In the genomic region with DNA sequence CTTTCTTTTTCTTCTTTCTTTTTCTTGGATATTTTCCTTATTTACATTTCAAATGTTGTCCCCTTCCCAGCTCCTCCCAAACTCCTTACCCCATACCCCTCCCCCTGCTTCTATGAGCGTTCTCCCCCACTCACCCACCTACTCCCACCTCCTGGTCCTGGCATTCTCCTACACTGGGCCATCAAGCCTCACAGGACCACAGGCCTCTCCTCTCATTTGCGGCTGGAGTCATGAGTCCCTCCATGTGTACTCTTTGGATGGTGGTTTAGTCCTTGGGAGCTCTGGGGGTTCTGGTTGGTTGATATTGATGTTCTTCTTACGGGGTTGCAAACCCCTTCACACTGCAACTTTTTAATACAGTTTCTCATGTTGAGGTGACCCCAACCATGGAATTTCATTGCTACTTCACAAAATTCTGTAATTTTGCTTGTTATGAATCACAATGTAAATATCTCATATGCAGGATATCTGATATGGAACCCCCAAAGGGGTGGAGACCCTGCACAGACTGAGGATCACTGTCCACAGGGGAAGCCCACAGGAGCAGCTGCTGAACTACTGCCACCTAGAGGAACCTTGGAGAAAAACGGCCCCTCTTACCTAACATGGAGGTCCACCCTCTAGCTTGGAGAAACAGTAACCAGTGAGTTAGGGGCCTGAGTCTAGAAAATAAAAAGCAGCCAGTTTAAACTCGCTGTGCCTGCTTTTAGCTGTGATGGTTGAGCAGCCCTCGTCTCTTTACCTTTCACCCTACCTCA, we compare ENCODE assay signal across 9 mouse cellular contexts. TPM values are rescaled to one million over a fixed set of nuclear protein-coding genes. Genes with fewer than 3 reads are reported as not detected.
DNase-seq lines count a peak whose midpoint lies in the region; TF ChIP-seq lines count a peak whose summit lies in the region.
"Had no signal": no experiment of that assay in that cellular context is flagged by ENCODE, and none has a peak within 500 bp of the region (broad histone marks: within the 10 kb centered on the region; RNA-seq: fewer than 3 reads in every experiment).

No protein-coding gene starts in this region.

- H3K4me3 ChIP-seq in kidney, adult 2 months (ENCODE audit: insufficient read depth, low read depth, low read length), result no peak overlapping the region
- H3K4me3 ChIP-seq in CH12.LX (replicated peaks in 1 of 3; ENCODE audit: low read depth in 2 of 3, low read length in 2 of 3, poor library complexity in 1 of 3), result no peak overlapping the region
- H3K4me3 ChIP-seq: limb, embryonic 12.5 days had no signal

- no peak overlapping the region for H3K9ac ChIP-seq in CH12.LX (ENCODE audit: insufficient read depth, low read depth)
- H3K9ac ChIP-seq: limb, embryonic 12.5 days had no signal

- H3K4me1 ChIP-seq in kidney, adult 2 months (ENCODE audit: control insufficient read depth, insufficient read depth, low read length), result peaks cover 3% of the 10 kb centered on the region; the same call in 1 of the 2 replicates
- peaks cover 8 to 51% of the 10 kb centered on the region in 2 experiments for H3K4me1 ChIP-seq in CH12.LX (ENCODE audit: control insufficient read depth in 1 of 2, insufficient read depth in 2 of 2)
- H3K4me1 ChIP-seq: limb, embryonic 12.5 days had no signal

- H3K27ac ChIP-seq in kidney, adult 2 months (ENCODE audit: insufficient read depth, low read depth, low read length), result no peak overlapping the region
- no peak overlapping the region for H3K27ac ChIP-seq in CH12.LX (ENCODE audit: insufficient read depth, low read depth)
- H3K27ac ChIP-seq: limb, embryonic 12.5 days had no signal

- DNase-seq in kidney, adult 2 months, result no peak
- no peak for DNase-seq in kidney, adult 11 months
- DNase-seq in CH12.LX (ENCODE audit: extremely low read depth) (peak; percentile 74), ZHBTc4 (ENCODE audit: low read depth, low spot score) (peak; percentile 35)
- DNase-seq in lung, postnatal 25 days (ENCODE audit: low spot score), result peak; percentile 9
- DNase-seq in layer of hippocampus, postnatal 25 days (ENCODE audit: extremely low spot score in 1 of 2, low spot score in 1 of 2), result no peak
- DNase-seq in right cerebral cortex, postnatal 14 days, result no peak
- DNase-seq in cerebellum, adult 11-12 months, result no peak

- peak; percentile 56 for TF ChIP-seq RAD21 in CH12.LX (IDR thresholded peaks at IDR 0.05; ENCODE audit: low read depth, low read length)

- no peak overlapping the region for H3K4me2 ChIP-seq in CH12.LX (ENCODE audit: insufficient read depth, low read depth, poor library complexity, severe bottlenecking)
- H3K4me2 ChIP-seq: limb, embryonic 12.5 days had no signal

- TF ChIP-seq POLR2A in kidney, adult 2 months (IDR thresholded peaks at IDR 0.05; ENCODE audit: low read depth, low read length), result no peak
- no peak for TF ChIP-seq POLR2A in CH12.LX (IDR thresholded peaks at IDR 0.05; ENCODE audit: low read depth, low read length)

- in situ Hi-C loops in CH12.LX (cut with MboI; ENCODE audit: low pct_ligation_motif_present, low pct_unique_long_range_greater_than_20kb, low sequenced_read_pairs), result loop anchor here (5.0 to 10.0 kb wide), 2 partner anchors 265 to 613 kb away; no protein-coding TSS in a partner anchor

- H3K27me3 ChIP-seq in kidney, adult 2 months (replicated peaks; ENCODE audit: control insufficient read depth, insufficient read depth, low read length), result no peaks in the 10 kb centered on the region
- H3K27me3 ChIP-seq in CH12.LX (replicated peaks), result no peaks in the 10 kb centered on the region
- H3K27me3 ChIP-seq: limb, embryonic 12.5 days had no signal

- 58% methylated on average over 6 of the region's 6 CpGs for whole genome bisulfite sequencing in kidney, adult 2 months

- no peaks in the 10 kb centered on the region for H3K79me2 ChIP-seq in CH12.LX (replicated peaks; ENCODE audit: control insufficient read depth, extremely low read depth, insufficient read depth, poor library complexity, severe bottlenecking)

- dilution Hi-C loops in CH12.LX (cut with MboI; ENCODE audit: extremely low pct_ligation_motif_present, extremely low pct_unique_long_range_greater_than_20kb, low sequenced_read_pairs), result no loop called here

- no peak for TF ChIP-seq EP300 in CH12.LX (IDR thresholded peaks at IDR 0.05; ENCODE audit: low read length)

- TF ChIP-seq CTCF in kidney, adult 2 months (conservative IDR thresholded peaks at IDR 0.05; ENCODE audit: insufficient read depth, insufficient read length, low read depth, low read length), result peak; percentile 64
- peak; percentile 83 to 87 for TF ChIP-seq CTCF in CH12.LX (conservative IDR thresholded peaks at IDR 0.05 in 1 of 2, IDR thresholded peaks at IDR 0.05 in 1 of 2; ENCODE audit: low read depth in 2 of 2, low read length in 2 of 2)

- peaks cover 14% of the 10 kb centered on the region for H3K9me3 ChIP-seq in CH12.LX (replicated peaks; ENCODE audit: low read length)

- H3K36me3 ChIP-seq in kidney, adult 2 months (ENCODE audit: control insufficient read depth, insufficient read depth, low read length), result no peaks in the 10 kb centered on the region
- H3K36me3 ChIP-seq in CH12.LX (replicated peaks in 1 of 2; ENCODE audit: control insufficient read depth in 1 of 2, insufficient read depth in 1 of 2, low read length in 1 of 2), result no peaks in the 10 kb centered on the region
- H3K36me3 ChIP-seq: limb, embryonic 12.5 days had no signal

TF ChIP-seq in CH12.LX, 34 proteins besides CTCF, POLR2A, EP300 and RAD21 (continues in another document):
- TF ChIP-seq IRF4 (IDR thresholded peaks at IDR 0.05; ENCODE audit: low read depth, low read length) (no peak), UBTF (IDR thresholded peaks at IDR 0.05; ENCODE audit: low read depth, low read length) (no peak), TCF12 (IDR thresholded peaks at IDR 0.05; ENCODE audit: low read depth, low read length) (no peak), PAX5 (IDR thresholded peaks at IDR 0.05; ENCODE audit: low read length) (no peak), MXI1 (IDR thresholded peaks at IDR 0.05; ENCODE audit: low read depth, low read length) (0 out of 2 replicates have a peak, but pooled peaks have one; percentile 5), E2F4 (IDR thresholded peaks at IDR 0.05; ENCODE audit: insufficient replicate concordance, low read depth, low read length) (no peak), KAT2A (IDR thresholded peaks at IDR 0.05; ENCODE audit: insufficient replicate concordance, low read length) (no peak), NRF1 (IDR thresholded peaks at IDR 0.05; ENCODE audit: low read depth, low read length) (no peak), TBP (conservative IDR thresholded peaks at IDR 0.05; ENCODE audit: low read depth, low read length) (no peak), BHLHE40 (IDR thresholded peaks at IDR 0.05; ENCODE audit: low read depth, low read length) (no peak), MAFK (IDR thresholded peaks at IDR 0.05; ENCODE audit: insufficient replicate concordance, low read length) (no peak), GABPA (IDR thresholded peaks at IDR 0.05; ENCODE audit: insufficient replicate concordance, low read depth, low read length) (no peak), MAZ (IDR thresholded peaks at IDR 0.05; ENCODE audit: low read depth, low read length) (0 out of 2 replicates have a peak, but pooled peaks have one; percentile 36), USF2 (conservative IDR thresholded peaks at IDR 0.05; ENCODE audit: low read depth, low read length) (no peak), ZNF384 (IDR thresholded peaks at IDR 0.05; ENCODE audit: low read depth, low read length) (no peak), MYC (IDR thresholded peaks at IDR 0.05; ENCODE audit: low read depth, low read length) (no peak), ZMIZ1 (IDR thresholded peaks at IDR 0.05; ENCODE audit: low read depth, low read length) (no peak), ETS1 (conservative IDR thresholded peaks at IDR 0.05; ENCODE audit: low read depth, low read length) (no peak), CHD2 (IDR thresholded peaks at IDR 0.05; ENCODE audit: low read length) (no peak), SMC3 (IDR thresholded peaks at IDR 0.05; ENCODE audit: low read depth, low read length) (peak; percentile 36; the same call in 1 of the 2 replicates), RCOR1 (conservative IDR thresholded peaks at IDR 0.05; ENCODE audit: low read depth, low read length) (no peak), USF1 (IDR thresholded peaks at IDR 0.05; ENCODE audit: low read depth, low read length) (no peak), NELFE (IDR thresholded peaks at IDR 0.05; ENCODE audit: low read depth, low read length) (0 out of 2 replicates have a peak, but pooled peaks have one; percentile 29), SIN3A (IDR thresholded peaks at IDR 0.05; ENCODE audit: low read length) (no peak), MAX (IDR thresholded peaks at IDR 0.05; ENCODE audit: low read length) (0 out of 2 replicates have a peak, but pooled peaks have one; percentile 16), JUND (conservative IDR thresholded peaks at IDR 0.05; ENCODE audit: low read depth, low read length) (no peak), POLR2AphosphoS2 (IDR thresholded peaks at IDR 0.05; ENCODE audit: low read depth, low read length) (no peak), JUN (IDR thresholded peaks at IDR 0.05; ENCODE audit: insufficient read depth, low read depth, low read length) (no peak), CHD1 (IDR thresholded peaks at IDR 0.05; ENCODE audit: low read depth, low read length) (no peak)

RNA-seq across cellular contexts. Expression of a gene that starts 11.4 kb away (rescaled TPM):
- 0.03 TPM in 1 of 2 replicates, not detected in the other for polyA plus RNA-seq in kidney, adult 2 months (2012; rRNA removed)
- not detected in 2 replicates for total RNA-seq in CH12.LX (2012; rRNA removed)
- not detected in 2 replicates for total RNA-seq in CH12.LX (2014; rRNA removed)
- polyA plus RNA-seq in CH12.LX (2012; ENCODE audit: insufficient read length, low read depth), result not detected in 2 replicates
- 10 to 100 TPM; 43.9 to 55.5 TPM for total RNA-seq in layer of hippocampus, postnatal 25 days (2021)

RNA-seq across cellular contexts. Expression of a gene that starts 17.4 kb away (rescaled TPM):
- 383 and 404 TPM in 2 replicates for polyA plus RNA-seq in kidney, adult 2 months (2012; rRNA removed)
- total RNA-seq in CH12.LX (2012; rRNA removed) (78.5 and 111 TPM in 2 replicates), CH12.LX (2014; rRNA removed) (224 and 249 TPM in 2 replicates)
- 199 and 240 TPM in 2 replicates for polyA plus RNA-seq in CH12.LX (2012; ENCODE audit: insufficient read length, low read depth)
- total RNA-seq in layer of hippocampus, postnatal 25 days (2021), result 10 to 100 TPM; 40.7 to 48.4 TPM

RNA-seq across cellular contexts. Expression of a gene that starts 49.0 kb away (rescaled TPM):
- polyA plus RNA-seq in kidney, adult 2 months (2012; rRNA removed), result 45.7 and 50.9 TPM in 2 replicates
- total RNA-seq in CH12.LX (2012; rRNA removed) (223 and 255 TPM in 2 replicates), CH12.LX (2014; rRNA removed) (316 and 370 TPM in 2 replicates)
- 243 and 256 TPM in 2 replicates for polyA plus RNA-seq in CH12.LX (2012; ENCODE audit: insufficient read length, low read depth)
- total RNA-seq in layer of hippocampus, postnatal 25 days (2021), result 10 to 100 TPM; 72.8 to 73.1 TPM

RNA-seq across cellular contexts. Expression of a gene that starts 55.9 kb away (rescaled TPM):
- polyA plus RNA-seq in kidney, adult 2 months (2012; rRNA removed), result 0.04 and 0.06 TPM in 2 replicates
- total RNA-seq in CH12.LX (2012; rRNA removed) (0.42 and 0.67 TPM in 2 replicates), CH12.LX (2014; rRNA removed) (0.16 and 0.41 TPM in 2 replicates)
- polyA plus RNA-seq in CH12.LX (2012; ENCODE audit: insufficient read length, low read depth), result 0.14 and 0.34 TPM in 2 replicates
- under 1 TPM; 0.26 to 0.27 TPM for total RNA-seq in layer of hippocampus, postnatal 25 days (2021)

Comparison
In these comparisons a context has a peak if more than half of its experiments do, and no peak if none do; other contexts are left out.
1. DNase-seq: peak in CH12.LX (single experiment), ZHBTc4 (single experiment) and lung, postnatal 25 days (single experiment); none in kidney, adult 2 months (single experiment), kidney, adult 11 months (single experiment), layer of hippocampus, postnatal 25 days (0 of 2), right cerebral cortex, postnatal 14 days (single experiment) and cerebellum, adult 11-12 months (single experiment).
2. RNA of a gene that starts 11.4 kb away (total RNA-seq): 43.9 to 55.5 TPM in layer of hippocampus, postnatal 25 days; not detected in CH12.LX; every median in the first group is over 10 times any median in the second.